Mouse (Mus musculus) fat pad, adult 2 months (tissue): ENCODE measurements at regions not wholly inside any gene's neighbourhood (a gene's known extent, or its start where the extent isn't known, plus 50 kb on each side); places are given as distances from the start of the nearest gene placed in this dataset.

ENCODE experiments used
- DNase-seq: peaks from one replicate; pipeline ENCODE4 v3.0.0-alpha.2; 2011; ENCODE audit warnings: low read depth, low spot score; ENCODE audit errors: extremely low read depth

DNA sequence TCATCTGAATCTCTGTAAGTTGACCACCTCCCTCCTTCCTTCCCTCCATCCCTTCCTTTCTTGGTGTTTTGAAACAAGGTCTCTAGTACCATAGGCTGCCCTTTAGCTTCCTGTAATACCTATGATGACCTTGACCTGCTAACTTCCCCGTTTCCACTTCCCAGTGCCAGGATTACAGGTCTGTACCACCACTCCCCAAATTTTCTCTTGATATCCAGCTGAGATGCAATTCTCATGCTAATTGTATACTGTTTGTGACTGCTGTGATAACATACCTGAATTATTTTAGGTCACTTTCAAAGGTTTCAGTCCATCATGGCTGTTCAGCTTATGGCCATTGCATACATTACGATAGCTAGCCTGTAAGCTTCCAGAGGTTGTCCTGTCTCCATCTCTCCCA, 104.4 kb upstream of the Marcks start:
- no peak for DNase-seq

DNA sequence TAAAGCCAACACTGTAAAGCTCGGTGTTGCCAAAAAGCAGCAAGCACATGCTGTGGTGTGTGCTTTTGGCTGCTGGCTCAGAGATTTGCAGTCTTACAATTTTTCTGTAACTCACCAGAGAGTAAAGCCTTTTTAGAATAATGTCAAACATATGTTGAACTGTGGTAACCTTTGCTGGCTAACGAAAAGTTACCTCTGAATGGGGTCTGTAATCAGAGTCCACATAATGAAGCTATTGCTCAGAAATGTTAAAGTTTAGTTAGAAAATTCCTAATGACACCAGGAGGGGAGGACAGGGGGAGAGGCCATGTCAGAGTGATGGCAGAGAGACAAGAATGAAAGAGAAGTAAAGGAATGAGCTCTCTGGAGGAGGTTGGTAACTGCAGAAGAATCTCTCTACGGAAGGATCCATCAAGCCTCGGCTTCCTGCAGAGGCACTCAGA, 103.1 kb upstream of the Marcks start:
- DNase-seq, result no peak

DNA sequence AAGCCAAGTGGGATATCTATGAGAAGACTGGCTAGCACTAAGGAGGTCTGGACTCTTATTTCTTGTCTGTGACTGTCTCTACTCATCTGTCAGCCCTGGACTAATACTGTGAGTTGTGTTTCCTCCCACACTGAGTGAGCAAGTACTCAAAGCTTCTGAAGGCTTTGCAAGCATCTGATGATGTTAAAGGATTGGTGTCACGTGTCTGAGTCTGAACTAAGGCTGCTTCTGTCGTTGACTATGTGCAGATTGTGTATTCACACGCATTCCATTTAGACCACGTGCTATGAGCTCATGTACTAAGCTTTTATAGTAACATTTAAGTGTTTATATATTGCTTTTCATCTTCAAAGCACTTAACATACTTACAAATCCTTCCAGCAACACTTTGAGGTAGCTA, 101.9 kb upstream of the Marcks start:
- no peak for DNase-seq

DNA sequence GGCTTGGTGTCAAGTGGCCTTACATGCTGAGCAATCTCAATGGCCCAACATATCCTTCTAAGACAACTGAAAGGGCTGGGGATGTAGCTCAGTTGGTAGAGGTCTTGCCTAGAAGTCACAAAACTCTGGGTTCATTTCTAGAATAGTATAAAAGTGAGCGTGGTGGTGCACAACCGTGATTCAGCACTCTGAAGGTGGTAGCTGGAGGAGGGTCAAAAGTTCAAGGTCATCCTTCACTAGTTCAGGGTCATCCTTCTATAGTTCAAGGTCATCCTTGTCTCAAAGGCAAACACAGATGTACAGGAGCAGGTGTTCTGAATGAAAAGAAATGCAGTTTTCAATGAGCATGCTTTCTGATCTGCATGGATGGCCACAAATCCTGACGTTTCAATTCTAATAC, 101.5 kb upstream of the Marcks start:
- no peak for DNase-seq

DNA sequence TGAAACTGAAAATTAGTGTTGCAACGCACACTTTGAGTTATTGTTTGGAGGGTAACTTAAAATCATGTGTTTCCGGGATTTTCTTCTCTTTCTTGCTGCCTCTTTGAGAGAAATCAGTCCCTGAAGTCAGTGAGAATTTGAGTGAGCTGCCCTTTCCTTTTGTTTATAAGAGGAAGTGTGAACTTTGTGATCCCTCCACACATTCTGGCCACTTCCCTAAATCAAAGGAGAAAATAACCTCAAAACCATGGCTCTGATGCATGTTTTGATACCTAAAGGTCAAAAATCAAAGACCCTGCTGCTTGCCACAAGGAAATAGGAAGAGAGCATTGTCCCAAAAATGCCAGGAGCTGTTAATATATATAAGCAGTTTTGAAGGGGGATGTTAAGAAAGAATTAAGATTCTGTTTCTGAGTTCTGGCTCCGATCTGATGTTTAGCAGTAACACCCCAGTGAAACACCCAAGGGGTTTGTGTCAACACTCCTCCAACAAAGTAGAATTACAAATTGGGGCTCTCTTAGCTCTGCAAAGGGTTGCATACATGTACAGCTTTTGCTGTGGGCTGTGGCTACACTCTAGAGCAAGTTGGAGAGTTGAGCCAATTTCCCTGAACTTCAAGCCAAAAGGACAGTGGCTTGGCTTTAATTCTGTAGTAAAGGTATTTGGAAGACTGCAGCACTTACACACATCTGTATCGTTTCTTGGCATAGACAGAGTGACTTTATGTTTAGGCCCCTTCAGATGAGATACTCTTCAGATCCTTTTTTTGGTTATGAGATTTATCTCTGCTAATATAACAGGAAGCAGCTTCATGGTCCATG, 97.5 kb upstream of the Marcks start:
- DNase-seq, result no peak

DNA sequence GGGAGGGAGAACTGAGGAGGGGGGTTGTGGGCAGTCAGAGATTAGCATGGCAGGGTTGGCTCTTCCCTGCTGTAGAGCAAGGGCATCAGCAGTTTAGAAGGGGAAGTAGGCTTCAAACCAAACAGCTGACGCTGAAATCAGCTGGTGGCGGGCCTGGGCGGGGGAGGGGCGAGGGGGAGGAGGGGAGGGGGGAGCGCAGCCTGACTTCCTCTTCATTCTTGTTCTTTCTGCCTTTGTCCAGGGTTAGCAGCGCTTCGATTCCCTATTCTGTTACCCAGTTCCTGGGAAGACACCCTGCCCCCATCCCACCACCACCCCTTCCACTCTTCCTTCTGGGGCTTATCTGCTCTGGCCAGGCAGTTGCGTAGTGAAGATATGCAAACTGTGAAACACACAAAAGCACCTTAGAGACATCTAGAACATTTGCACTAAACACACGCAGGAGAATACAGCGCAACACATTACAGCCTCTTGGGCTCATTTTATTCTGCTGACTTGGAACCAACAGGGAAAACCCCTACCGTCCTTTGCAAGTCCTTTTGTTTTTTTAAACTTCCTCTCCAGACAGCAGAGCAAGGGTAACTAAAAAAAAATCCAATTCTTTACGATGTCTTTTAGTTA, 93.3 kb upstream of the Marcks start:
- DNase-seq, result no peak

DNA sequence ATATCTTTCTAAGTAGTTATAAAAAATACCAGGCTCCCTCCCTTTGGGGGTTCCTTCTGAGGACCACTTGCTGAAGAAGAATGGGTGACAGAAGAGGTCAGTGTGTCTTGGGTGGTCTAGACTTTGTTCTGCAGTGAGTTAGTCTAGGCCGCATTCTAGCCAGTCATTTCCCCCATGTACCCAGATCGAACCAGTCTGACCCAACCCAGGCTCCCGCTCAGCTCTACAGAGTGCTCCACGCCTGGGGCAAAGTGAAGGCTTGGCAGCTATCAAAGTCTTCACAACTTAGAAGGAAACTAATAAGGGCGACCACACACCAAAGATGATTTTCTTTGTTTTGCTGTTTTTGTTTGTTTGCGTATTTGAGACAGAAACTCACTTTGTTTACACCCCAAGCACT, 92.4 kb upstream of the Marcks start:
- no peak for DNase-seq

- DNase-seq, result no peak
These were observed 89.2 kb upstream of the Marcks start for GRCm38 (mm10) chr10:37227889-37228288.

DNA sequence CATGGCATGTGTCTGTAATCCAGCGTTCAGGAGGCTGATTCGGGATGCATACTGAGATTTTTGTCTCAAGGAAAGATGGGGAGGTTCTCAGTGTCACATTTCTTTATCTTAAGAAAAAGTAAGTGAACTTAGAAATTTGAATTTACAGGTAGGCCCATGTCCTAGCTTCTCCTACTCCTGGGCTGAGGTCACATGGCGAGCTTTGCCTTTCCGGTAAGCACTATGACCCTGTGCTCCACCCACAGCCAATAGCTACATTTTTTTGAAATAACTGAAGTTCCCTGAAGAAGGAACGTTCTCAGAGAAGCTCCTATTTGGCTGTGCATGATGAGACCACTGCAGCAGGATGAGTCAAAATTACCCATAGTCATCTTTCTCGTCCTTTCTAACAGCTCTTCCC, 83.0 kb upstream of the Marcks start:
- no peak for DNase-seq

DNA sequence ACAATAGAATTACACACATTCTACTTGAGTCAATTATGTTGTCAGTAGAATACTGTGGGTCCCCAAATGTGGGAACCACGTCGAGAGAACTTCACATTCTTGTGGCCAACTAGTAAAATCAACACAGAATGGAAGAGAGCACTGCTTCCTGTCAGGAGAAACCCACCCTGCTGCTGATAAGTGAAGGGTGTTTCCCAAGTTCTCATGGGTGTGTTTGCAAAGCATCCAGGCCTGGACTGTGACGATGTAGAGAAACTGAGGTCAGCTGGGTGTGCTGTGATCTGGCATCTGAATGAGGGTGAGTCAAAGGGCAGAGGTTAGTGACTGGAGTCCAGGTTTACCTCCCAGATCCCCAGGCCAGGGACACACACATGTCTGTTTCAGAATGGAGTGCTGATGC, 81.7 kb upstream of the Marcks start:
- no peak for DNase-seq

DNA sequence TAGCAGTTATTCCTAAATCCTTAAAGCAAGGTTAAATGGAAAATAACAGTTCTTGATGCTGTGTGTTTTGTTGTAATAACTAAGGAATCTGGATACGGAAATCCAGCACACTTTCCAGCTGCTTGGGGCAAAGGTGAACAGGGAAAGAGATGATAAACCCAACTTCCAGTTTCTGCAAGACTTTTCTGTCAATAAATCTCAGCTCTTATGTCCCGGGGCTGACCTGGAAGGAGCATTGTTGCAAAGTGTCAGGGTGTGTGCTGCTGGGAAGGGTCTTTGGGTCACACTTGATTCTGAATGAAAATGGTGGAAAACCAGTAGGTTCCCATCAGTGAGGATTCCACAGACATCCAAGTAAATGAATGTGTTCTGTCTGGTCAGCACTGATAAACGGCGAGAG, 81.2 kb upstream of the Marcks start:
- no peak for DNase-seq

DNA sequence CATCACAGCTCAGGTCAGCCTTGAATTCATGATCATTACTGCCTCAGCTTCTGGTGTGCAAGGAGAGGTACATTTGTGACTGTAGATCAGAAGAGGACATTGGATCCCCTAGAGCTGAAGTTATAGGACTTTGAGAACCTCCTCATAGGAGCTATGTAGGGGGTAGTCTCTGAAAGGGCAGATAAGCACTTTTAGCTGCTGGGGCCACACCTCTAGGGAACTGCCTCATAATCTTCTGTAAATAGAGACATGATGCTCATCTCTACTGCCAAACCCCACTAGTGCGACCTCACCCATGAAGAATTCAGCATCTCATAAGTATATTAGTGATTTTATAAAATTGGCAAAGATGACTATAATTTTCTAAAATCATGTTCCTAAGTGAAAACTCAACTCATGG, 80.7 kb upstream of the Marcks start:
- DNase-seq, result no peak

- DNase-seq, result no peak
These were observed 75.9 kb upstream of the Marcks start for GRCm38 (mm10) chr10:37214656-37215055.

DNA sequence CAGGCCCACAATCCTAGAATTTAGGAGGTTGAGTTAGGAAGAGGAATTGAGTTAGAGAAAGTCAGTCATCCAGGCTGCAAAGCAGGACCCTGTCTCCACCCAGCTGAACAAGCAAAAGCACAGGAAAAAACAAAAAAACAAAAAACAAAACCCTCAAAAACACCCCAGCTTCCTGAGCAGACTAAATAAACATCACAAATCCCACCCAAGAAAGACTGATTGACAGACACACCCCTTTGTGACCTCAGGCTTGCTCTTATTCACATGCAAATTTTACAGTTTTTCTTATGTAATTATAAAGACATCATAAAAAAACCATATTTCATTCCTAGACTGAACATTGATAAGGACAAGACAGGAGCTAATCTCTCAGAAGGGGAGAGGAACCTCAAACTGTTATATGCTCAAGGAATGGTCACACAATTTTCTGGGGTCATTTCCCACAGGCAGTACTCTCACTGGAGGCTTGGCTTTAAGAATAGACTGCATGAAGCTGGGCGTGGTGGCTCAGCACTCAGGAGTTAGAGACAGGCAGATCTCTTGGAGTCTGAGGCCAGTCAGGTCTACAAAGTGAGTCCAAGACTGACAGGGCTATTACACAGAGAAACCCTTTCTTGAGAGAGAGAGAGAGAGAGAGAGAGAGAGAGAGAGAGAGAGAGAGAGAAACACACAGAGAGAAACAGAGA, 73.8 kb upstream of the Marcks start:
- no peak for DNase-seq

DNA sequence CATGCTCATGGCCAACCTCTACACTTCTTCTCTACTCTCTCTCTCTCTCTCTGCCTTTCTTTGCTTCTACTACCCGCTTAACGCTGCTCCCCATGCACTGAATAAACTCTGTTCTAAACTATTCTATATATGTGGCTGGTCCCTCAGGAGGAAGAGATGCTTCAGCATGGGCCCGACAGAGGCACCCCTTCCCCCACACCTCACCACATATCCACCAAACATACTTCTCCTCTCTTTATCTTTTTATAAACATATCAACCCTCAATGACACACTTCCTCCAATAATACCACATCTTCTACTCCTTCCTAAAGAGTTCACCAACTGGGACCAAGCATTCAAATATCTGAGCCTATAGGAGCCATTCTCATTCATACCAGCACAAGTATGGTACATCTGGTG, 72.6 kb upstream of the Marcks start:
- no peak for DNase-seq

GRCm38 (mm10) chr10:37210223-37210622, 71.5 kb upstream of the Marcks start:
- DNase-seq, result no peak

GRCm38 (mm10) chr10:37206986-37207385, 68.3 kb upstream of the Marcks start:
- DNase-seq, result no peak

GRCm38 (mm10) chr10:37206546-37206945, 67.8 kb upstream of the Marcks start:
- DNase-seq, result no peak

DNA sequence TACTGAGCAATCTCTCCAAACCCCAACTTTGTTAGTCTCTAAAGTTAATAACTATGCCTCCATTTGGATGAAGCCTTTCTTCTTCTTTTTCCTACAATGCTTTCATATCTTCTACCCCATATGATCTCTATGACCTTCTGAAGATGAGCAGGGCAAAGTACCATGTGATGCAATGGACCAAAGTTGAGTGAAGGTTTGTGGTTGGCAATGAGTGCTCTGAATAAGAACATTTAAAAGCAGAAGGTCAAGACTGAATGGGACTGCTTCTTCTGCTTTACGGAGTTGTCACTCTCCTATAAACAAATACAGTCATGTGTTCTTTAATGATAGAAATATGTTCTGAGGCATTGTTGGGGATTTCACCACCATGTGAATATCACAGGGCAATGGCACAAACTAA, 65.0 kb upstream of the Marcks start:
- no peak for DNase-seq

DNA sequence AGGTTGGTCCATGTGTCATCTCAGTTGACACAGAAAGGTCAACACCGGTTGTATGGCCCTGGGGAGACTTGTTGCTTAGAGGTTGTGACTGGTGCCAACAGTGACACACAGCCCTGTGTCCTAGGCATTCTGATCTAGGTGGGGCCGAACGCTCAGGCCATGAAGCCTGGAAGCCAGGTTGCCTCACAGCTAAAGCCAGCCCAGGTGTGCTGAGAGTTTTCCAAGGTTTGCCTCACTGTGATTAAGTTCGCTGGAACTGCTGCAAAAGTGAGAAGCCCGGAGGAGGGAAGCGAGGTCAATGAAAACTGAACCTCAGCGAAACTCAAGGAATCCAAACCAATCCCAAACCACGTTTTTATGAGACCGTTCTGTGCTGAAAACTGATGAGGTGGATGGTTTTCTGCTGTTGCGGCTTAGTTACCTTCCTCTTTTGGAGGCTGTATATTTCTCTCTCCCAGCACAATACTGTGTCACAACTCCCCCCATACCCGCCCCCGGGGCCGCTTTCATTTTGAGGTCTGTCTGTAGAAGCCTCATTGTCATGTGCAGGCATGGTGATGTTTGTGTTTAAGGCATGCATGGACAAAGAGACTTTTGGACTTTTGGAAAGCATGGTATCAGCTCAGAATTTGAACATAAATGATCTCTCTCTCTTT, 56.2 kb upstream of the Marcks start:
- DNase-seq, result peak; percentile 89

DNA sequence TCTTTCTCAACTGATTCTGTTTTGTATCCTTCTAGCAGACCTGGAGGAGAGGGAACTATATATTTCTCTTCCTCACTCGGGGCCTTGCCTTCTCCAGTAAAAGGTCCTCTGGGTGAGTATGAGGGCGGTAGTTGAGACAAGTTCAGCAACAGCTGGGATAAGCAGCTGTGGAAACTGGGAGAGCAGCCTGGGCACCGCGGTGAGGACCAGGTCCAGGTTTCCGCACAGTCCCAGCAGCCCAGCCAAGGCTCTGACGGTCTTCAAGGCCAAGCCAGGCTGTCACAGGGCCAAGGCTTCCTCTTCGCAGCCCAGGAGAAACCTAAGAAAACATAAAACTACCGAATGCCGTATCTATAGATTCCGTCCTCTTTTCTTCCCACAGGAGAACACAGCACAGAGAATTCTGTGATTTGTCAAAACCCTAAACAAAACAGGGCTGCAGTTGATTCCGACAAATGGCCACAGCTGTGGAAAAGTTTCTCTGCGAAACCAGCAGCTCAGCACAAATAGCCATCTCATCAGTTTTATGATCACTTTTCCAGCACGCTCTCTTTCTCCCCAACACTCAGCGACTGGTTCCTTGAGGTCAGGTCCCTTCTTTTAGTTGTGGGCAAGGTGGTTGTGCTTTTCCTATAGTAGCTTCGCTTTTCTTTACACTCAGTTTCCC, 55.5 kb upstream of the Marcks start:
- peak; percentile 56 for DNase-seq
